Mouse (Mus musculus) left cerebral cortex, postnatal 4 days (tissue): Measurements from ENCODE around the gene Tuba8. TPM values are rescaled to one million over a fixed set of nuclear protein-coding genes. Genes with fewer than 3 reads are reported as not detected.

Source experiments
- DNase-seq: peaks from one replicate; pipeline ENCODE4 v3.0.0-alpha.2; 2022
- intact Hi-C: fragments of 180-260 bp; cut with DNase I; formaldehyde crosslinking; loops from one replicate; pipeline ENCODE4 v1.15.1; 2025
- total RNA-seq, 2 experiments: library from RNA; stranded (reverse); gene quantifications; 2 replicates each; pipeline ENCODE4 v1.2.3; 2021

Gene Tuba8
- total RNA-seq, 2 experiments from 2014 or later, result 0.40 to 0.82 TPM

DNA sequence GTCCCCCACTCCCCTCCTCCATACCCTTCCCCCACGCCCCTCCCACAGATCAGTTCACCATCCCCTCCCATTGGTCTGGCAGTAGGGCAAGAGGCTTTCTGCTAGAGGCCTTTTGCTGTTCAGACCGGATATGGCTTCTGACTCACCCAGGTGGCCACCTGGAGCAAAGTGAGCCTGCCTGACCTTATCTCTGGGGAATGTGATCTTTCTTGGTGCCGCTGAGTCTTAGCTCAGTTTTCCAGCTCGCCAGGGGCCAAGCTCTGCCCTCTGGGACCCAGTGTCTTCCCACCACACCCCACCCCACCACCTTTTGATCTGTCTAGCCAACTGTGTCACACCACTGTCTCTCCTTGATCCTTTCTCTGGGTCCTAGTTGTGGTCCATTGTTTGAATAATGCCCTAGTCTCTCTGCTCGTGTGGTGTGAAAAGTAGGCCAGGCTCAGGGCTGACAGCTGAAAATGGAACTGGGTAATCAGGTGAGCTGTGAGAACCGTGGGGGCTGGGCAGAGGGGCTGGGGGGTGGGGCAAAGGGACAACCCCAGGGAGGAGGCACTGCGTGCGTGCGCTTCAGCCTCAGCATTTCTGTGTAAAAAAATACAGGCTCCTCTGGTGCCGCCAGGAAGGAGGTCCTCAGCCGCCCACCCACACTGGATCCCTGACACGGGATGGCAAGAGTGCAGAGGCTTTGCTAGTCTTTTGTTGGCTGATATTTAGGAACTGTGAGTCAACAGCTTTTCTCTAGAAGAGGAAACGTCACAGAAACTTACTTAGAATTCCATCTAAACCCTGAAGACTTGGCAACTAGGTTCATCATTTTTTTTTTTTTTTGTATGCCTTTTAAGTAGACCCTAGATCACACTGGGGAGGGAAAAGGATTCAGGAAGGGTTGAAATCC is 16.2 kb upstream of the Tuba8 start:
- intact Hi-C loops, result no loop called here
- DNase-seq, result no peak

DNA sequence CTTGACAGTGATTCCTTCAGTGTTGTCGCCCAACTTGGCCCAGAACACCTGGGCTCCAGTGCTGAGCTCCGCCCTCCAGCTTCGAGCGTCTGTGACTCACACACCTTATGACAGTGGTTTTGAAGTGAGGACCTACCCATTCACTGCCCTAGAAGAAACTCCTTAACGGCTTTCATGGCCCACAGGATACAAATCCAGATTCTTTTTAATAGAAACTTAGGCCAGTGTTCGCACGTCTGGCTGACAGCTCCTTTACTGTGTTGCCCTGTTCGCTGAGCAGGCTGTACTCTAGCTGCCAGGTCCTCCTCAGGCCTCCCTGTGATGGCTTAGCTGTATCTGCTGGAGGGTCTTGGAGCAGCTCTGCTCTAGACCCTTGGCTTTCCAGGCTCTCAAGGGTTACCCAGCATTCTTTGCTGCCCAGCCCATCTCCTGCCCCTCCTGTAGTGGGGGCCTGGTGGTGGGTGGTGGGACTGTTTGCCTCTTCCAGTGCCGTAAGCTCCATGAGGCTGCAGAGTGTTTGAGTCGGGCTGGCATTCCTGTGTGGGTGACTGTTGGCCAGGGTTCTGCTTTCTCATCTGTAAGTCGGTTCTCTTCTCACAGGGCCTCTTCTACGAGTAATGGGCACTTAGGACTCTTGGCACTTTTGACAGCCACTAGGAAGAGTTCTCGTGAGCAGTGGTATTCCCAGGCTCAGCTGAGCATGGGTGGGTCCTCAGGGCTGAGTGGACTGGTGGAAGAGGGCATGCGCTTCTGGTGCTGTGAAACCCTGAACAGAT is 15.4 kb upstream of the Tuba8 start:
- intact Hi-C loops, result no loop called here
- no peak for DNase-seq

DNA sequence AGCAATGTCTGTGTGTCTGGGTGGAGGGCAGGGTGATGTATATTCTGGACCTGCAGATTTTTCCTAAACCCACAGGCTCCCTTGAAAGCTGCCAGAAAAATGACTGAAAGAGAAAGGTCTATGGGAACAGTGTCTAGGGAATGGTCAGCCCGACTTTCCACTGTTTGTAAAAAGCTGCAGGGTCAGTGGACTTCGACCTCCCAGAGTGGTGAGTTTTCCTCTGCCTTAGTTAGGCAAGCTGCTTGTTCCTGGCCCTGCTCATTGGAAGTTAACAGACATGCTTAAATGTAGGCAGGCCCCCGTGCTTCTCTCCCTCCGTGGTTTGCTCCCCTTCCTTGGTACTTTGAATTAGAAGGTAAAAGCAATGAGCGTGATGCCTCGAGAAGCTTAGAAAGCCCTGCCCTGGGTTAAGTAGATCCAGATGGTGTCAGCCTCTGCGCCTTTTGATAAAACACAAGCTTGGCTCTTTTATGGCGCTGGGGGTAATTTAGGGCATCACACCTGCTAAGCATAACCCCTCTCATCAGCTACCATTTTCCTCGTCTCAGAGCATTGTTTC is 12.6 kb upstream of the Tuba8 start:
- intact Hi-C loops, result no loop called here
- DNase-seq, result no peak

DNA sequence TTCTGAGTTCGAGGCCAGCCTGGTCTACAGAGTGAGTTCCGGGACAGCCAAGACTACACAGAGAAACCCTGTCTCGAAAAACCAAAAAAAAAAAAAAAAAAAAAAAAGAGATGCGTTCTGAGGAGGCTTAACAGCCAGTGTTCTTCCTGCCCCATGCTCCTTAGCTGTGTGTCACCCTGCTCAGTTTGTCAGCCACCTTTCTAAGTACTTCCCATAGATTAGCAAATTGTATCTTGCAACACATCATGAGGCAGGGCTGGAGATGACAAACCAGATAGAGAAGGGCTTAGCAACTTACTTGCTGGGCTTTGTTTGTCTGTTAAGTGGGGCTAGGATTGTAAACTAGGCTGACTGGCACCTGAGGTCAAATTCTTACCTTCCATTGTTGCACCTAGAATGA is 10.0 kb upstream of the Tuba8 start:
- no peak for DNase-seq
- intact Hi-C loops, result no loop called here

DNA sequence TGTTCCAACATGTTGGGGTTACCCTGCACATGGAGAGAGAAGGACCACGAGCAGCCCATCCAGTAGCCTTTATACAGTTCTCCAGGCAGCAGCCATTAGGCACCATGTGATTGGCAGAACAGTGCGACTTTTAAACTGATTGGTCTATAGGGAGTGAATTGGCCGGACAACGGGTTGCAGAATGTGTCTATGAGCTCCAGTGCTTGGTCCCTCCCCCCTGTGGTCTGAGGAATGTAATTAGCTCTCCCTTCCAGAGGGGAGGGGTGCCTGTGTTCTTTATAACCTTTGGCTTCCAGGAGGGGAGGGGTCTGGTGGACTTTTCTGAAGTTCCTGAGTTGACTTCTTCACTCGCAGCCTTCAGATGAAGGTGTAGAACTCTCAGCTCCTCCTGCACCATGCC is 8.5 kb upstream of the Tuba8 start:
- intact Hi-C loops, result no loop called here
- no peak for DNase-seq

DNA sequence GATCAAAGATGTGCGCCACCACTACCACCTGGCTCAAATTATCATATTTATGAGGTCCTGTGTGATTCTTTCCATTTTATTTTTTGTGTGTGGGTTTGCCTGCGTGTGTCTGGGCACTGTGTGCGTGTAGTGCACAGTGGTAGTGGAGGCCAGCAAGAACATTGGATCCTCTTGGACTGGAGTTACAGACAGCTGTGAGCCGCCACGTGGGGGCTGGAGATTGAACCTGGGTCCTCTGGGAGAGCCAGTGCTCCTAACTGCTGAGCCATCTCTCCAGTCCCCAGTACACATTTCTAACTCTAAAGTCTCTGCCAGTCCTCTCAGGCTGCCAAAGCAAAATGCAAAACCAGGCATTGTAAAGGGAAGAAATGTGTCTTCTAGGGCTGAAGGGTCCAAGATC is 4.0 kb upstream of the Tuba8 start:
- DNase-seq, result no peak
- intact Hi-C loops, result no loop called here

DNA sequence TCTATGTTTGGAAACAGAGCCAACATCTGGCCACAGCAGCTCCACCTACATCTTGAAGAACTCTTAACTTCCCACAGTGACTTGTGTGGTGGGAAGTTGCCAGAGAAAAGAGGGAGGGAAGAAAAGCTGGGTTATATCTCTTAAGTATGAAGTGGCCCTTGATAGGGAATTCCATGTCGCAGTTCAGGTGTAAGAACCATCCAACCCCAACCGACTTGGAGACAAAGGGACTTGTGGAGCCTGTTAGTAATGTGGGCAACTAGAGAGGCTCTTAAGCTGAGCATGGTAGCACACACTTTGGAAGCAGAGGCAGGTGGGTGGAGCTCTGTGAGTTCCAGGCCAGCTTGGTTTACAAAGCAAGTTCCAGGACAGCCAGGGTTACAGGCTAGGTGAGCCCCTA is 912 bp upstream of the Tuba8 start:
- no peak for DNase-seq
- intact Hi-C loops, result no loop called here

DNA sequence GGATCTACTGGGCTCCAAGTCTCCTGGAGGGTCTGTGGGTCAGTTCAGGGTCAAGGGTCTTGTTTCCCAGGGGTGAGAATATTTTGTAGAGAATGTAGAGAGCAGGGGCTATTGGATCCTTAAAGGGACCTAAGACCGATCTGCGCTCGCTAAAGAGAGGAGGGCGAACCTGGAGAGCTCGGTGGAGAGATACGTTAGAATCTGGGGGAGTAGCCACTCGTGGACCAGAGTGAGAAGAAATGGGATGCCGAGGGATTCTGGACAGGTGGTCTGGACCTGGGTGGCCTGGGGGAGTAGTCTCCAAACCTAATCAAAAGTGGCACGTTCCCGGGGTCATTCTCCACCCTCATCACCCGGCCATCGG is 412 bp downstream of the Tuba8 start:
- DNase-seq, result no peak
- intact Hi-C loops, result no loop called here

DNA sequence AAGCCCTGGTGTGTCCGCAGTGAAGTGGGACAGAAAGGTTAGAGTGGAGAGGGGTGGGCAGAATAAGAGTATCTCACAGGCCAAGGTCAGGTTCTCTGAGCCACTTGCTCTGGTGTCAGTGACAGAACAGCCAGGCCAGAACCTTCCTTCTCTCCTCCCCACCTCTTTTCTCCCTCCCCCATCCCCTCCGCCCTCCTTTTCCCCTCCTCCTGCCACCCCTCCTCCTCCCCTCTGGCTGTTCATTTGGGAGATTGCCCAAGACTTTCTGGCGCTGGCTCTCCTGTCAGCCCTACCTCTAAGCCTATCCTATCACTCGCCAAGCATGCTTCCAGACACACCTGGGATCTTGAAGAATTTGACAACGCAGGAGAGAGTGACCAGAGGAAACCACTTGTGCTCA is 1.2 kb downstream of the Tuba8 start:
- intact Hi-C loops, result no loop called here
- peak; percentile 64 for DNase-seq

DNA sequence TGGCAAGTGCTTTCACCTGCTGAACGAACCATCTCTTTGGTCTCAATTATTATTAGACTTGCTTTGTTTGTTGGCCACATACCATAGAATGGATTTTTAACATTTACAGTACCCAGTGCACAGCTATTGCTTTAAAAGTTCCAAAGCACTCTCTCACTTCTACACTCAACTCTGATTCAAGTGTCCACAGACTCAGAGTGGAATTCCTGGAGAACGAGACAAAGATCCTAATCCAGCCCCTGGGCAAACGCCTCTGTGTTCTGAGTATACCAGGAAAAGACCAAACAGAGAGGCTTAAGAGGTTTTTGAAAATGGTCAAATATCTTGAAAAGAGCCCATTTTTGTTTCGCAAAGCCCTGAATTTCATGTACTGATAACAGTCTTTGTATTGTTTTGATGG is 2.5 kb downstream of the Tuba8 start:
- intact Hi-C loops, result no loop called here
- no peak for DNase-seq

DNA sequence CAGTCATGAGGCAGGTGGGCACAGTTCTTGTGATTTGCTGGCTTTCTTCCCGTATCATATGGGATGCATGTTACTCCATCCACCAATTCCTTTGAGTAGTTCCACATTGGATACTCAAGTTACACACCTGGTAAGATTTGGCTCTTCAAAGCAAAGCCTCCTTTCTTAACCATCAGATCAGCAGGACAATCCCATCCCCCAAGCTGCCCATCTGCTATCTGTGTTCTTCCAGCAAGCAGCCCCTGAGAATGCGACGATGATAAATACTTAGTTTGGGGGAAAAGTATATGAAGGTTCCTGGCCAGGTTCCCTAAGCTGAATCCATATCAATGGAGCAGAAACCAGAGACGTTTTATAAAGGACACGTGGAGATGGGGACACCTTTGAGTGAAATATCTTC is 3.7 kb downstream of the Tuba8 start:
- DNase-seq, result no peak
- intact Hi-C loops, result no loop called here

DNA sequence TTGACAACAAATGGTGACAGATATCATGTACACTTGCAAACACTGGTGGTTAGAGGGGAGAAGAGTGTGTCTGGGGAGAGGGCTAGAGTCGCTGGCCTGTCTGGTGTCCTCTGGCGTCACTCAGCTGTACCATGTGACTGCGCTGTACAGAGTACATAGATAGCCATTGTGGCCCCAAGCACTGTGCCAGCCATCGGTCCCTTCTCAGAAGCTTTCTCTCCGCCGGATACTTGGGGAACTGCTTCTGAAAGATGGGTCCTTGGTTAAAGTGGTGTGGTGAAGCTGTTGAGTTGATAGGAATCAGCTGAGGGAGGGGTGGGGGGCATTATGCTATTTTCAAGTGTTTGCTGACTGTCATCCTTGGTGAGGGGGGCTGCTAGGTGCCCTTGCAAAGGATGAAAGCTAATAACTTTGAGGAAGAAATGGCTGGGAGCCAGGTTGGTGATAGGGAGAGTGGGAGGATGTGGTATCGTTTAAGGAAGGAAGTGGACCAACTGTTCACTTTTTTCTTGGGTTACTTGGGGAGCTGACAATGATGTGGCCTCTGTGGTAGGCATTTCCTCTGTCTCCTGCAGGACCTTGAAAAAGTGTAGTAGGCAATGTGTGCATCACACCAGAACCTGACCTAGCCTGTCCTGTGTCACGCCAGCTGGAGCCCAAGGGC is 4.3 kb downstream of the Tuba8 start:
- intact Hi-C loops, result no loop called here
- no peak for DNase-seq

DNA sequence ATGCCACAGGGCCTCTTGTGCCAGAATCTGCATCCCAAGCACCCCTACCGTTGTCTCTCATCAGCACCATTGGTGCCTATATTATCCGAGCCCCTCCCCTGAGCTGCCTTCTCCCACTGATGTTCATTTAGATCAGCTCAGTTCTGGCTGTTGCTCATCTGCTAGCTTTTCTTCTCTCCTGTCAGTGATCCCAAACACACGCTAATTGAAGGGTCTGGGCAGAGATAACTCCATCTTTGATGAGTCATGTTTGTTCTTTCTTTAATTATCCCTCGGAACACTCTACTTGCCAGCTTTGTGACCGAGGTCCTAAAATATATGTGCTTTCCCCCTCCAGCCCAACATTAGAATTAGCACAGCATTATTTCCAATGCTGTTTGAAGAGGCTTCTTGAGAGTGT is 4.8 kb downstream of the Tuba8 start:
- intact Hi-C loops, result no loop called here
- no peak for DNase-seq

DNA sequence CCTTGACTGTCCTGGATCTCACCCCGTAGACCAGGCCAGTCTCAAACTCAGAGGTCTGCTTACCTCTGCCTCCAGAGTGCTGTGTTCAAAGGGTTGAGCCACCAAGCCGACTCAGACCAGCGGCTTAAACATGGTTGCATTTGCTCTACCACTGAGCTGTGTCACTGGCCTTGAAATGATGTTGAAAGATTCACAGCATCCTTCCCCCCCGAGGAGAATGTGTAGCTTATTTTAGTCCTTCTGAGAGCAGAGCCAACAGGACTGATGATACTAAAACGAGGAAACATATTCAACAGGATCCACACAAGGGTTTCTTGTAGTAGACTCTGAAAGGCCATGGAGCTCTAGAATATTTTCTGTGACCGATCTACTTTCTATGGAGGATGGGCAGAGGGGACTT is 5.4 kb downstream of the Tuba8 start:
- intact Hi-C loops, result no loop called here

DNA sequence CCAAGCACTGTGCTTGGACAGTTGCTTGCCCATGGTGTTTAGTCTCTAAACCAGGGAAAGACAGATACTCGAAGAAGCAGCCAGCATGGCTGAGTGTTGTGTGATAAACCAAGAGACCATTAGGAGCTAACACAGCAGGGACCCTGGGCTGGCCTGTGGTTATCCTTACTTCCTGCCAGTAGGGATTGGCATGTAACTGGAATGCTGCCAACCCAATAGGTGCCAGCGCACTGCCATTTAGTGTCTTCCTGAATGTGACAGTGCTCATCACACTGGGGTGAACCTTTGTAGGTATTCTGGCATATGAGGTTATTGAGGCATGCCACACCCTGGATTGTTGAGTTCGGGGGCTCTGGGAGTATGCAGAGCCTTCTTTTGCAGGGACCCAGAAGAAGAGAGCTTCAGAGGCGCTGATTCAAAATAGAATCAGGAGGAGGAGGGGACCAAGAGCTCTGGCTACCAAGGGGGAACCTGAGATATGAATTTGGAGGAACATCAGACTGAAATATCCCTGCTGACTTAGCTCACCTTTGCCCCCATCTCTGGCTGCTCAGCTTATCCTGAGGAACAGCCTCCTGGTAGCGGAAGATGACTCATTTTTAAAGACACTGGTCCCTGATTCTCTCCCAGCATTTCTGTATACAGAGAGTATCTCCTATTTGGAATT is 6.2 kb downstream of the Tuba8 start:
- intact Hi-C loops, result no loop called here
- DNase-seq, result peak; percentile 19

More for the DNA sequence above, 5.4 kb downstream of the Tuba8 start:
- DNase-seq, result no peak

DNA sequence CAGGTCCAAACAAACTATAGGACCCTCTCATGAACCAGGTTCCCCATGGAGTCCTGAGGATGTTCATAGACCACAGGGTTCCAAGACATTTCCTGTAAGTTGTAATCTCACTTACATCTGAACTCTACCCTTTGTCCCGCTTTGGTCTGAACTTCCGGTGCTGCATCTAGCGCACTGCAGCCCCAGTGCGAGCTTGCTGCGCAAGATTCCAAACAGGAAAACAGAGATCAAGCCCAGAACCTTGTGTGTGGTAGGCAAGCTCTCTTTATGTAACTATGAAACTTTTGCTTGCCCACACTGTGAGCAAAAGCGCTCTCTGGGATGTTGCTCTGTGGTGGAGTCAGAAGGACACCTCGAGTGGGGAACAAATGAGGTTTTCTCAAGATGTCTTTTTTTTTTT is 7.5 kb downstream of the Tuba8 start:
- intact Hi-C loops, result no loop called here
- no peak for DNase-seq

DNA sequence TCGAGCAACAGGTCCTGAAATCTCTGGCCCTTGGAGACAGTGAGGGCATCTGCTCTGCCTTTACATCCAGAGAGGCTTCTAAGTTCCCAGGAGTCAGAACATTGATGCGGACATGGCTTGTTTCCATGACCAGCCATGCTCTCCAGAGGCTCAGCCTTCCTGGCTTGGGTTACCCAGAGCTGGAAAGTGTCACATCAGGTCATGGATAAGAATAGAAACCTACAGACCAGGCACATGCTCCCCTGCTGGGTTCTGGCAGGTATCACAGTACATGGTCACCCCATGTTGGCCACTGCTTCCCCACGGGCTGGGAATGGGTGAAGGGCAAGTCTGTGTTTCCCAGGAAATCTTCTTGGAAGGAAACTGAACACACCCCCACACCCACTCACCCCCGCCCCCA is 8.9 kb downstream of the Tuba8 start:
- intact Hi-C loops, result no loop called here
- no peak for DNase-seq

DNA sequence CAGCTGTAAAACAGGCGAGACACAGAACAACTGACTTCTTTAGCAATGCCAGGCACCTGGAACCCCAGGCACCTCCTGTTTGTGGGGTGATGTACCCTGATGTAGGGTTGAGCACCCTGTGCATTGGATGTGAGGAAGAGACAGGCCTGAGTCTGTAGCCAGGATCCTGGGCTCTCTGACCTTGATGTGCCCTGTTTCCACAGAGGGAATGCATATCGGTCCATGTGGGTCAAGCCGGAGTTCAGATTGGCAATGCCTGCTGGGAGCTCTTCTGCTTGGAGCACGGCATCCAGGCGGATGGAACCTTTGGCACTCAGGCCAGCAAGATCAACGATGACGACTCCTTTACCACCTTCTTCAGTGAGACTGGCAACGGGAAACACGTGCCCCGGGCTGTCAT is 9.7 kb downstream of the Tuba8 start:
- intact Hi-C loops, result no loop called here
- no peak for DNase-seq

DNA sequence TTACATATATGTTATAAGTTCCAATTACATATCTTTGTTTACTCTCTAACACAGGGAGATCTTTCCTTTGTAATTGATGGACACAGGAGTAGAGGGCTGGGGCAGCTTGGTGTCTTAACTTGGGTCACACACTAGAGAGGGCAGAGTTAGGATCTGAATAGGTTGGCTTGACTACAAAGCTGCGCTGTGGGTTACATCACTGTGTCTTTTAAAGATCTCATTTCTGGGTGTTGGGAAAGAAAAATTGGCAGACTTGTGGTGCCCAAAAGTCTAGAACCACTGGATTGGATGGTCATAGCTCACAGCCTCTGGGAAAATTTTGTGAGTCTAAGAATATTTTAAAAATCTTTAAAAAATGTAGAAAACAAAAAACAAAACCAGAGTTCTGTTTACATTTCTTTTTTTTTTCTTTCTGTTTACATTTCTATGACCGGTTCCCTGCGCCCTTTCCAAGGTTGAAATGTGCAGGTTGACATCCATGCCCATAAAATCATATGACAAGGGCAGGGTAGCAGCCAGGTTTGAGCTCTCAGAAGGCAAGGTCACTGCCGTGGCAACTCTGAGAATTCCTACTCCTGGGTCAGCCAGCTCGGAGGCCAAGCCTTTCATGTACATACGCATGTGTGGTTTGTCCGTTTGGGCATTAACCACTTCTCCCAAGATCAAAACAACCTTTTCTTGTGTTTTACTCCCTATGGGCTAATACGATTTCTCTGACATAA is 11.5 kb downstream of the Tuba8 start:
- intact Hi-C loops, result no loop called here
- DNase-seq, result no peak

DNA sequence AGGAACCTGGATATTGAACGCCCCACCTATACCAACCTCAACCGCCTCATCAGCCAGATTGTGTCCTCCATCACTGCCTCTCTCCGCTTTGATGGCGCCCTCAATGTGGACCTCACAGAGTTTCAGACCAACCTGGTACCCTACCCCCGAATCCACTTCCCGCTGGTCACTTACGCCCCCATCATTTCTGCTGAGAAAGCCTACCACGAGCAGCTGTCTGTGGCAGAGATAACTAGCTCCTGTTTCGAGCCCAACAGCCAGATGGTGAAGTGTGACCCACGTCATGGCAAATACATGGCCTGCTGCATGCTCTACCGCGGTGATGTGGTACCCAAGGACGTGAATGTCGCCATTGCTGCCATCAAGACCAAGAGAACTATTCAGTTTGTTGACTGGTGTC is 12.5 kb downstream of the Tuba8 start:
- DNase-seq, result no peak
- intact Hi-C loops, result no loop called here
